Mouse (Mus musculus) lung, adult 2 months (tissue): ENCODE results near the gene Stpg3.

ENCODE experiments used
- CTCF ChIP-seq: fragments of 200-500 bp; IDR thresholded peaks from 2 replicates; pipeline ENCODE4 v1.5.1; 2011; ENCODE audit warnings: mild to moderate bottlenecking, low read length, control low read depth; ENCODE audit not compliant: insufficient read depth
- POLR2A ChIP-seq: fragments of 200-500 bp; IDR thresholded peaks from 2 replicates; pipeline ENCODE4 v1.6.1; 2011; ENCODE audit warnings: low read depth, mild to moderate bottlenecking, control low read depth, low read length, borderline replicate concordance; ENCODE audit errors: extremely low read depth

DNA sequence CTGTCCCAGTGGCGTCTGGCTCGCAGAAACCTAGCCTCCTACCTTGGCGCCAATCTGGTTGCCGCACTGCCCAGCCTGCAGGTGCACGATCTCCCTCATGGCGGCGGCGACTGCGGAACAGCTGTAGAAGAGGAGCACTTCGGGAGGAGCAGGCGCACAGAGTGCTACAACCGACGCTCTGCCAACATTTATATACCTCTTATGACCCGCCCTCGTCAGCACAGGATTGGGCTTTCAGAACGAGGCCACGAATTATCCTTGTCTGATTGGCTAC lies 10.0 kb upstream of the Stpg3 start, which contains the start of gene Tubb4b:
- TF ChIP-seq POLR2A = peak; percentile 99
- no peak for TF ChIP-seq CTCF
